Mouse (Mus musculus): Measurements from ENCODE around the gene Tbc1d22b.
"Not testable (repeated sequence)": the region's sequence is repeated elsewhere in the genome, so short reads cannot be mapped to it uniquely, and the experiment has no call there.

- TF ChIP-seq CTCF (conservative IDR thresholded peaks at IDR 0.05; ENCODE audit: low read length): peak; percentile 22
- not testable (repeated sequence) for TF ChIP-seq NANOG (IDR thresholded peaks at IDR 0.05; ENCODE audit: borderline replicate concordance, low read length)
Observed at GRCm38 (mm10) chr17:29613453-29613852, 63.9 kb downstream of the Tbc1d22b start.

All from E14TG2a.4 (cell line).